Mouse (Mus musculus) ovary, postnatal 36 days (tissue): ENCODE measurements around the gene Fam76b.
A peak's percentile ranks its signal among the peaks of the same experiment; 100 is the strongest.
"Not testable (repeated sequence)": the region's sequence is repeated elsewhere in the genome, so short reads cannot be mapped to it uniquely, and the experiment has no call there.

ENCODE experiments used
- DNase-seq: peaks from one replicate; pipeline ENCODE4 v3.0.0; 2022; ENCODE audit warnings: low spot score, mixed read lengths

The Fam76b gene

DNA sequence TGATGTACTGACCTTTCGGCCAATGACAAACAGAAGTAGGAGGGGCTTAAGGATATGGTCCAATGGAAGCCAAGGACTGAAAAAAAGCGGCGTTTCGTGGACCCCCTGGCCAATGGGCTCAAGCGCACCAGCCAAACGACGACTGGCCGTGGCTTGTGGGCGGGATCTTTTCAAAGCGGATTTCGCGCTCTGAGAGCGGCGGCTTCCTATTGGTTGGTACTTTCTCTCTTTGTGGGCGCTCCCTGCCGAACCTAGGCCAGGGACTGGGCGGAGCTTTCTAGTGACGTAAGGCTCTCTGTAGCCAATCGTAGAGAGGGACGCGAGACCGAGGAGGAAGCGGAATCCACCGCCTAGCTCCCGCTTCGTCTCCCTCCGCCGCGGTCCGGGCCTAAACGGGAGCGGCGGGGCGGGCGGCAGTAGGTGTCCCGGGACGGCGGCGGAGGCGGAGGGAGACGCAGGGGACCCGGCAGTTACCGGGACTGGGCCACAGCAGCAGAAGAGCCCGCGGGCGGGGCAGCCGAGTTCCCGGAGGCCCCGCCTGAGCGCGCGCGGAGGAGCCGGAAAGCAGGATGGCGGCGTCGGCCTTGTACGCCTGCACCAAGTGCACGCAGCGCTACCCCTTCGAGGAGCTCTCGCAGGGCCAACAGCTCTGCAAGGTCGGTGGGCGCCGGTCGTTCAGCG, at the start of gene Fam76b:
Gene Fam76b (plus strand): TSS at position 311 of the 681 bp plus-strand sequence.
- peak; percentile 97 for DNase-seq

- no peak for DNase-seq
Measured at GRCm38 (mm10) chr9:13781985-13782384, 45.5 kb upstream of the Fam76b start.

GRCm38 (mm10) chr9:13790864-13791263, 36.7 kb upstream of the Fam76b start:
- not testable (repeated sequence) for DNase-seq

GRCm38 (mm10) chr9:13794302-13794701, 33.2 kb upstream of the Fam76b start:
- DNase-seq, result no peak

GRCm38 (mm10) chr9:13794756-13795155, 32.8 kb upstream of the Fam76b start:
- DNase-seq, result no peak

- no peak for DNase-seq
Measured at GRCm38 (mm10) chr9:13804480-13804879, 23.0 kb upstream of the Fam76b start.

GRCm38 (mm10) chr9:13806854-13807253, 20.7 kb upstream of the Fam76b start:
- DNase-seq, result no peak

DNA sequence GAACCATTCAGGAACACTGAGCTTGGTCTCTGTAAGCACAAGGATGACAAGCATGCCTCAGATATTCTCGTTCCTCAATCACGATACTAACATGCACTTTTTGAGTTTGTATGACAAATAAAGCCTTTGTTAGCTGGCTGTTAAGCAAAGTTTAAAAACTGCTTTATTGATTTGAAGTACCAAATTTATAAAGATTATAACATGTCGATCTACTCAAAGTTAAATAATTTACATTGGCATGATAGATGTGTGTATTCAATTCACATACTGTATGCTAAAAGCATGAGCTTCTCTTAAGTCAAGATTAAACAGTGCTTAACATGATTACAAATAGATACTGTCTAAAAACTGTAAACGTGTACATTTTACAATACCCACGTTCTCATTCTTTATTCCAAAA, 19.9 kb upstream of the Fam76b start:
- no peak for DNase-seq

GRCm38 (mm10) chr9:13809937-13810336, 17.6 kb upstream of the Fam76b start:
- no peak for DNase-seq

DNA sequence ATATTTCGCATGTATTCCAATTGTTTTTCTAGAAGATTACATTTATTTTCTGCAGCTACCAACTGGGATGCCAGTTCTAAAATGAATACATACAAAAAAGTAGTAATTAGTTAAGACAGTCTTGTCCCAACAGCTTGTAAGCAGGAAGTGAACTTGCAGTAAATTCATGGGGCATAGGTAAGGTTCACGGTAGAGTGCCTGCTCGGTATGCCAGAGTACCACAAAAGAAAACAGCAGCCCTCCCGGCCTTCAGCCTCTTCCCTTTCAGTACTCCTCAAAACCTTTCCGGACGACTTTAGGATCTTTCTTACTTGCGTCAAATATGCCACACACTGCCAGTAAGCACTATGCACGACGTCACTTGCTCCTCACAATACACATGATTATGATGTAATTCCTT, 9.1 kb upstream of the Fam76b start:
- no peak for DNase-seq

DNA sequence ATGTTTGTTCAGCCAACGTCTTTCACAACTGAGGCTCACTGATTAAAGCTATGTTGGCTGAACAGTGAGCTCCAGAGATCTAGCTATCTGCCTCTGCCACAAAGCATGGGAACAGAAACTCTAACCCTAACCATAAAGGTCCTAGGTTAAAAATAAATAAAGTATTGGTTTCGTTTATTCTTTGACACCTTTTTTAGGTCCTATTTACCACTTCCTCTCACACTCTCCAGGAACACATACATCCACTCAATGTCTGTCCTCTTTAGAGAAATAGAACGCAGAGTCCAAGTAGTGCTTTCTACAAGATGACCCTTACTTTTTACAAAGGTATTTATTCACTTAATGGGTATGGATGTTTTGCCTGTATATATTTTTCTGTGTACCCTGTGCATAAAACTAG, 6.7 kb upstream of the Fam76b start:
- no peak for DNase-seq

DNA sequence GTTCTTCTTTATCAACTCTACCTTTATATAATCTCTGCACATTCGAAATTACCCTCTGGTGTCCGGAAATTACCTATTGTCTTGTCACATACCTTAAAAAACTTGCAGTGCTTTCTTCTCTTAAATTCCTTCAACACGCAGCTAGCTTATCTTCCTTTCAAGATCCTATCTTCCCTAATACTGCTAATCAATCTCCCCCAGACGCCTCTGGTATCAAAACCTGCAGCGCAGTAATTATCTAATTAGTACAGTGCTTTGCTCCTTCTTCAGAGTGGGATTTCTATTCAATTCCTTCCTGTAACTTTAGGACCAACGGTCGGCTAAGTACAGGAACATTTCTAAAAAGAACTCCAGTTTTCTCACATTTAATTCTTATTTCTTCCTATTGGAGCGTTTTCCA, 1.6 kb upstream of the Fam76b start:
- no peak for DNase-seq

DNA sequence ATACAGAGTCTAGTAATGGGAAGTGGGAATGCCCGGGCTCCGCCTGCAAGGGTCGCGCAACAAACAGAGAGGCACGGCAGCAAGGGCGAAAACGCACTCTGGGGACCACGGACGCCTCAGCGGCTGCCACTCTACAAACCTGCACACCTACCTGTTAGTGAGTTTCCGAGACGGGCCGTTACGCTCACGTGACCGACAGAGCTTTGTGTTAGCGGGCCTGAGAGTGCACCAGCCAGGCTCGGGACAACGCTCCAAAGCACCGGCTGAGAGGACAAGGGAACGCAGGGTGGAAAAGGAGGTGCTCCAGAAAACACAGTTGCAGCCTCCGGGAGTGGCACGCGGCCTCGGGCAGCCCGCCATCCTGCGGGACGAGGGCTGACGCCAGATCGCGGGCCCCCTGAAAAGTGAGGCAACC, 1.1 kb upstream of the Fam76b start:
- peak; percentile 63 for DNase-seq

GRCm38 (mm10) chr9:13826832-13827405, 597 bp upstream of the Fam76b start, which contains the start of gene Cep57:
Cep57 (minus strand) TSS chr9:13827107.
- peak; percentile 90 for DNase-seq

- DNase-seq, result no peak
Measured at GRCm38 (mm10) chr9:13828087-13828441, 548 bp downstream of the Fam76b start.

DNA sequence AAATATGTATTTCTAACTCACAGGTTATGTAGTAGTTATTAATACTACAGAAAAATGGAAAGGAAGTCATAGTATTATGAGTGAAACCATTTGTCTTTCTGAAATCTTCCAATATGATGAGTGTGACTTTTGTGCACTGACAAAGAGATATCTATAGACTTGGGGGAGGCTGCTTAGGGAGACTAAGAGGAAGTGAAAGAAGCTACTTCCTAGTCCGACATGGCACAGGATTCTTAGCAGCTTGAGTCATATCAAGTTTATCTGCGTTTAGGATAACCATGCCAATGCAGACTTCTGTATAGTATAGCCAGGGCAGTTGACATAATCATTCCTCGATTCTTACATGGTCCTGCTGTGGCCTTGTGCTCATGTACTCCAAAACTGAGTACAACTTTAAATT, 7.7 kb downstream of the Fam76b start:
- DNase-seq, result no peak

DNA sequence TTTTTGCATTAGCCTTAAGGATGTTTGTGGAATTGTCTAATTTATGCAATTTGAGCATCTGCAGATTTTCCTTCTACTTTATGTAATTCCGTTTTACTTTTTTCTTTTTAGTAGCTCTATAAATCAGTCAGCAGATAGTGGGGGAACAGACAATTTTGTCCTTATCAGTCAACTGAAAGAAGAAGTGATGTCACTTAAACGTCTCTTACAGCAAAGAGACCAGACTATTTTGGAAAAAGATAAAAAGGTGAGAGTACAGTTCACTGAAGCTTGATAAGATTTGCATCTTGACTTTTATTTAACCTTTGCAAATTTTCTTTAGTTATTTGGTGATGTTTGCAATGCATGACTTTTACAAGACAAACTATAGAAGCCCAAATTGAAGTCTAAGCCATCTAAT, 9.2 kb downstream of the Fam76b start:
- DNase-seq, result no peak

DNA sequence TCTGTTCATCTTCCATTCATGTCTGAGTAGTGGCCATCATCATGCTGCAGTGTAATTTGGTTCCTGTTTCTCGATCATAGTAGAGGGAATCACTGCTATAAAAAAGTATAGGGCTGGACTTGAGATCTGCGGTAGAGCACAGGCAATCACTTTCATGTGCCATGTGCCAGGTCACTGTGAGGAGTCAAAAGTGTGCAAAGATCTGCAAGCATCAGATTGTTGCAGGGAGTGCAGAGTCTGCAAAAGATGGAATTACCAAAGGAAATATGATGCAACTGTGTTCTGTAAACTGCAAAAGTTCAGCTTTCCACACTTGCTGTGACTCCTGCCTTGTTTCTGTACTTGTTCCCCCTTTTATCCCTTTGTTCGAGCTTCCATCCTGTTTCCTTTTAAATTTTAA, 20.1 kb downstream of the Fam76b start:
- no peak for DNase-seq

GRCm38 (mm10) chr9:13848481-13849480, 21.3 kb downstream of the Fam76b start:
- no peak for DNase-seq

GRCm38 (mm10) chr9:13853876-13854275, 26.4 kb downstream of the Fam76b start:
- no peak for DNase-seq

DNA sequence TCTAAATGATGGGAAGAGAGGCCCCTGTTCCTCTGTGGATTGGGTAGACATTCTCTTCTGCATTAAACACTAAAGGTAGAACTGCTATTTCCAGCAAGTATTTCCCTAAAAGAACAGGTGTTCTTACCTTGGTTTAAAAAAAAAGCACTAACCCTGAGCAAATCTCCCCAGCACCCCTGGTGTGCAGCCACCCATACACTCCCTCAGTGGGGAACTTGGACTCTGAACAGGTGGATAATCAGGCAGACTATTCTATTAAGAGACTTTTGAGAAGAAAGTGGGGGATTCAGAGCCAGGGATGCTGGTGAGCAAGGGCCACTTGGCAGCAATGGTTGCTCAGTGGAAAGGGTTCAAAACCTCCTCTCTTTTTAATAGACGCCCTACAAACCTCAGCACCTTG, 28.7 kb downstream of the Fam76b start:
- DNase-seq, result no peak

DNA sequence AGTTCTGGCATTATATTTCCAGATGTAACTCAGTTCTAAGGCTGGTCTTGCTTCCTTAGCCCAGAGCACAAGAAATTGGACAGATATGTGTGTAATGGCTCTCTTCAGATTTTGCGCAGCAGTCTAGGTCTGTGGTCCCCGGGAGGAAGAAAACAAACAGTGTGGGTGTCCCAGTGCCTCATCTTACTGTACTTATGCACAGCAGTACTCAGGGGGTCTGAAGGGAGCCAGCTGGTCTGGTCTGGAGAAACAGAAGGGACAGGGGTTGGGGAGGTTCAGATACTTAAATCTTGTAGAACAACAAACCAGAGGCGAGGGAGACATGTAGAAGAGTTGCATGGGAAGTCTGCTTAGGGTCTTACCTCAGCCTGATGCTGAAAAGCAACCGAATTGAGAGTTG, 29.3 kb downstream of the Fam76b start:
- DNase-seq, result no peak

- no peak for DNase-seq
Measured at GRCm38 (mm10) chr9:13867646-13868045, 40.1 kb downstream of the Fam76b start.
